Mouse (Mus musculus): ENCODE results near the gene Tgfbi. TPM values are rescaled to one million over a fixed set of nuclear protein-coding genes. Genes with fewer than 3 reads are reported as not detected.

Tgfbi gene
- polyA plus RNA-seq, 1 experiment from 2014 or later, result 66.2 TPM

DNA sequence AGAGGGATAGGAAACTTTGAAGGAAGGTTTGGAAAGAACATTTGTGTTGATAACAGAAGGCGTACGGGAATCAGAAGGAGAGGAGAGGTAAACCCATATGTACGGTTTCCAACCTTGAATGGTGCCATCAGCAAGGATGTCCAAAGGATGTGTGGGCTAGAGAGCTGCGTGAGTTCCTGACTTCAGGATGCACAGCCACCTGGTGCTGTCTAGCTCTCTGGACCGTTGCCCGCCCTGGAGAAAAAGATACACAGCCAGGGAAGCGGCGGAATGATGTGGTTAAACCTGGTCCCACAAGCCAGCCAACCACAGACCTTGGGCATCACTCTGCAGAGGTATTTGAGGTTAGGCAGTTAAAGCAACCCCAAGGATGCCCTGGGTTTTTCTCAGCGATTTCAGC is 3.8 kb upstream of the Tgfbi start:
- H3K4me3 ChIP-seq, result no peak overlapping the region
- no peaks in the 10 kb centered on the region for H3K36me3 ChIP-seq
- DNase-seq (ENCODE audit: low spot score), result no peak
- no peaks in the 10 kb centered on the region for H3K9me3 ChIP-seq
- H3K4me1 ChIP-seq, result peaks cover 63% of the 10 kb centered on the region
- H3K27ac ChIP-seq, result no peak overlapping the region
- H3K27me3 ChIP-seq (ENCODE audit: insufficient read depth, poor library complexity, severe bottlenecking), result peaks cover 31% of the 10 kb centered on the region
- WGBS, result 90% methylated on average over 9 of the region's 9 CpGs

- DNase-seq (ENCODE audit: low spot score), result no peak
- peak overlapping the region; percentile 1; the same call in 1 of the 2 replicates for H3K27ac ChIP-seq
- peaks cover 58% of the 10 kb centered on the region for H3K4me1 ChIP-seq
- no peak overlapping the region for H3K4me3 ChIP-seq
- no peaks in the 10 kb centered on the region for H3K9me3 ChIP-seq
- peaks cover 37% of the 10 kb centered on the region for H3K27me3 ChIP-seq (ENCODE audit: insufficient read depth, poor library complexity, severe bottlenecking)
- H3K36me3 ChIP-seq, result no peaks in the 10 kb centered on the region
- 69% methylated on average over 11 of the region's 11 CpGs for WGBS
These were observed 2.6 kb upstream of the Tgfbi start for GRCm38 (mm10) chr13:56606724-56607123.

DNA sequence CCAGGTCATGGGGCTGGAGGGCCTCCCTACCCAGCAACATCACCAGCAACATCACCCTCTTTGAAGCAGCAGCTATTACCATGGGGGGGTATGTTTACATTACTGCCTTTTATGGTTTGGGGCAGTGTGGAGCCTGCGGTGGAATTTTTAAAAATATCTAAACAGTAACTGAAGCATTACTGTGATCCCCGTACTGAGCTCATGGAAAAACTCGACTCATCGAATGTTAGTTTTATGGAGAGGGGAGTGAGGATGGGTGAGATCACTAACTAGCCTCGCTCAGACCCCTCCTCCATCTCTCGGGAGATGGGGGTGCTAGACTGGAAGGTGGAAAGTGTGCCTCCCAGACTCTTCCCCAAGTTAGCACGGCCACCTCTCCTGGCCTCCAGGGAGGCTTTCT is 2.1 kb upstream of the Tgfbi start:
- H3K27ac ChIP-seq, result peak overlapping the region; percentile 43; the same call in 1 of the 2 replicates
- H3K4me1 ChIP-seq, result peaks cover 60% of the 10 kb centered on the region
- WGBS, result 34% methylated on average over 7 of the region's 7 CpGs
- no peaks in the 10 kb centered on the region for H3K9me3 ChIP-seq
- no peaks in the 10 kb centered on the region for H3K36me3 ChIP-seq
- no peak overlapping the region for H3K4me3 ChIP-seq
- peaks cover 37% of the 10 kb centered on the region for H3K27me3 ChIP-seq (ENCODE audit: insufficient read depth, poor library complexity, severe bottlenecking)
- DNase-seq (ENCODE audit: low spot score), result no peak

DNA sequence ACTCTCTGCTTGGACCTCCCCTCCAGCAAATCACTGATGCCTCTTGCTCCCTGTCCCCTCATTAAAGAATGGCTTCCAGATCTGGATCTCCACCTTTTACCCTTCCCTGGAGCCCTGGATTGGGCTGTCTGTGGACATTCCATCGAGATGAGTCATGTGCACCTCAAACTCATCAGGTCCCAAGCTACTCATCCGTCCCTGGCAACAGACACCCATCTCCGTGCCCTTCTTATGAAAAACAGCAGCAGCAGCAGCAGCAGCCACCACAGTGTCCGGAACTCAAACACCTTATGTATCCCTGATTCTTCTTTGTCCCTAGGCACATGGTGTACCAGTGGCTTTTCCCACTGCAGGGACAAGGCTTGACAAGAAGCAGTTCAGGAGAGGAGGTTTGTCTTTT is 1.5 kb upstream of the Tgfbi start:
- no peaks in the 10 kb centered on the region for H3K9me3 ChIP-seq
- H3K4me3 ChIP-seq, result no peak overlapping the region
- H3K27me3 ChIP-seq (ENCODE audit: insufficient read depth, poor library complexity, severe bottlenecking), result peaks cover 37% of the 10 kb centered on the region
- peak overlapping the region; percentile 43; the same call in 1 of the 2 replicates for H3K27ac ChIP-seq
- no peak for DNase-seq (ENCODE audit: low spot score)
- H3K4me1 ChIP-seq, result peaks cover 62% of the 10 kb centered on the region
- WGBS, result 61% methylated on average over 4 of the region's 4 CpGs
- no peaks in the 10 kb centered on the region for H3K36me3 ChIP-seq

DNA sequence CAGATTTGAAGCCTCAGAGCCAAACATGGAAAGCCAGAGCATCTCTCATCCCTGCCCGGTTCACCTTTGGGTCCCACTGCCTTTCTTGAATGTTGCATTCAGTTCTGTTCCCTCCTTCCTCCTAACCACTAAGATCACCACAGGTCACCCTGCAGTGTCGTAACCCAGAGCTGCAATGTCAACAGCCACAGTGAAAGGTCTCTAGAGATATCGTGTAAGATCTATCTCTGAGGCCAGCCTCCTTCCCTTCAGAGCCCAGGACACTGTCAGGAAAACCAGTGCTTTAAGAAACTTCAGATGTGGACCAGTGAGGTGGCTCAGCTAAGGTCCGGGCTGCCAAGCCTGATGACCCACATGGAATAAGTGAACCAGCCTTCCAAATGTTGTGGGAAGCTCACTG is 1.8 kb downstream of the Tgfbi start:
- peak overlapping the region; percentile 75; the same call in 1 of the 2 replicates for H3K4me3 ChIP-seq
- H3K9me3 ChIP-seq, result no peaks in the 10 kb centered on the region
- peaks cover 79% of the 10 kb centered on the region for H3K4me1 ChIP-seq
- peaks cover 3% of the 10 kb centered on the region; the same call in 1 of the 2 replicates for H3K36me3 ChIP-seq
- 47% methylated on average over 4 of the region's 4 CpGs for WGBS
- H3K27ac ChIP-seq, result no peak overlapping the region
- DNase-seq (ENCODE audit: low spot score), result no peak
- peaks cover 34% of the 10 kb centered on the region for H3K27me3 ChIP-seq (ENCODE audit: insufficient read depth, poor library complexity, severe bottlenecking)

- H3K4me3 ChIP-seq, result no peak overlapping the region
These were observed 2.4 kb downstream of the Tgfbi start for GRCm38 (mm10) chr13:56611741-56612140.

DNA sequence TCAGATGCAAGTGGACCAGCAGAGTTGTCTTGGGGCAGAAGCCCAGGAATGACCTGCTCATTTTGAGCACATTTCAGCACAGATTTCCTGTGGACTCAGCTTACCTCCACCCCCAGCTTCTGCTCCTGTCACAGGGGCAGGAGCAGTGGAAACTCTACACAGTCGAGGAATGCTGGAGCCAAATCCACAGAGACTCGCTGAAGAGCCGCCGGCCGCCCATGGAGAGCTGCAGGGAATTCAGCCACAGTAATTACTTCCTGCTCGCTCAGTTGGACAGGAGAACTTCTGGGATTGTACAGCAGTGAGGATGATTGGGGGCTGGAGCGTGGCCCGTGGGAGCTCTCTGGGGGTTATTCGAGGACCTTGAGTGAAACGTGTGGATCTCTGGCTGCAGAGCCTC is 3.0 kb downstream of the Tgfbi start:
- DNase-seq (ENCODE audit: low spot score), result no peak
- WGBS, result 29% methylated on average over 10 of the region's 10 CpGs
- Histone ChIP-seq H3K27ac (peak overlapping the region; percentile 56; the same call in 1 of the 2 replicates), H3K4me1 (peaks cover 72% of the 10 kb centered on the region), H3K27me3 (ENCODE audit: insufficient read depth, poor library complexity, severe bottlenecking) (peaks cover 34% of the 10 kb centered on the region), H3K9me3 (no peaks in the 10 kb centered on the region), H3K4me3 (no peak overlapping the region), H3K36me3 (peaks cover 6% of the 10 kb centered on the region; the same call in 1 of the 2 replicates)

More at GRCm38 (mm10) chr13:56611741-56612140, 2.4 kb downstream of the Tgfbi start:
- DNase-seq (ENCODE audit: low spot score), result no peak
- peaks cover 3% of the 10 kb centered on the region; the same call in 1 of the 2 replicates for H3K36me3 ChIP-seq
- H3K27ac ChIP-seq, result peak overlapping the region; percentile 56
- H3K9me3 ChIP-seq, result no peaks in the 10 kb centered on the region
- peaks cover 77% of the 10 kb centered on the region for H3K4me1 ChIP-seq
- 59% methylated on average over 3 of the region's 3 CpGs for WGBS
- H3K27me3 ChIP-seq (ENCODE audit: insufficient read depth, poor library complexity, severe bottlenecking), result peaks cover 35% of the 10 kb centered on the region

DNA sequence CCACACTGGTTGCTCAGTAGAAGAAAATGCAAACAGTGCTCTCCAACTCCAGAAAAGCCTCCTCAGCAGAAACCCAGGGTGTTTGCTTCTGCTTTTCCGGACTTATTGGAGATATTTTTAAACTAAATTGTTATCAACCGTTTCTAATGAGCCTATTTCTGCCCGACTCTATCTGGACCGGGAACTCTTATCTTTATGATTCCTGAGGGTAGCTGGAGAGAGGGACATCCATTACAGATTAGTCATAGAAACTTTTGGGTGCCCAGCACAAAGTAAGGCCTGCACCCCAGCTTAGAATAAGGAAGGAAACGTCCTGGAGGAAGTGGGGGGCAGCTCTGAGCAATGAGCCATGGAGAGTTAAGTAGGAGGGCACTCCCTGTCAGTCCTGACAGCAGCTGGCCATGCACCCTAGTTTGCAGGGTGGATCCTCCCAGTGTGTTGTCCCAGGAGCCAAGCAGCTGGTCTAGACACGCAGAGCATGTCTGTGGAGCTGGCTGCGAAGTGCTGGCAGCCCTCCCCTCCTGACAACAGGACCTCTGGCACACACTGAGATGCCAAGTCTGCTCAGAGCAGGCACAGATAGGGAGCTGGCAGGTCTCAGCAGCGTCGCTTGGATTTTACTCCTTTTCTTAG is 4.2 kb downstream of the Tgfbi start:
- 43% methylated on average over 9 of the region's 9 CpGs for whole genome bisulfite sequencing

GRCm38 (mm10) chr13:56614768-56615167 is 5.4 kb downstream of the Tgfbi start:
- no peak for DNase-seq (ENCODE audit: low spot score)
- no peaks in the 10 kb centered on the region for H3K9me3 ChIP-seq
- no peak overlapping the region for H3K27ac ChIP-seq
- 65% methylated on average over 3 of the region's 3 CpGs for WGBS
- peaks cover 16% of the 10 kb centered on the region; the same call in 1 of the 2 replicates for H3K27me3 ChIP-seq (ENCODE audit: insufficient read depth, poor library complexity, severe bottlenecking)
- no peak overlapping the region for H3K4me3 ChIP-seq
- H3K36me3 ChIP-seq, result peaks cover 6% of the 10 kb centered on the region; the same call in 1 of the 2 replicates
- peaks cover 48% of the 10 kb centered on the region for H3K4me1 ChIP-seq

More for the DNA sequence above, 4.2 kb downstream of the Tgfbi start:
- peak overlapping the region; percentile 56 for H3K27ac ChIP-seq
- H3K27me3 ChIP-seq (ENCODE audit: insufficient read depth, poor library complexity, severe bottlenecking), result peaks cover 23% of the 10 kb centered on the region
- peaks cover 61% of the 10 kb centered on the region for H3K4me1 ChIP-seq
- no peaks in the 10 kb centered on the region for H3K9me3 ChIP-seq
- no peak for DNase-seq (ENCODE audit: low spot score)
- H3K4me3 ChIP-seq, result no peak overlapping the region
- peaks cover 6% of the 10 kb centered on the region; the same call in 1 of the 2 replicates for H3K36me3 ChIP-seq

DNA sequence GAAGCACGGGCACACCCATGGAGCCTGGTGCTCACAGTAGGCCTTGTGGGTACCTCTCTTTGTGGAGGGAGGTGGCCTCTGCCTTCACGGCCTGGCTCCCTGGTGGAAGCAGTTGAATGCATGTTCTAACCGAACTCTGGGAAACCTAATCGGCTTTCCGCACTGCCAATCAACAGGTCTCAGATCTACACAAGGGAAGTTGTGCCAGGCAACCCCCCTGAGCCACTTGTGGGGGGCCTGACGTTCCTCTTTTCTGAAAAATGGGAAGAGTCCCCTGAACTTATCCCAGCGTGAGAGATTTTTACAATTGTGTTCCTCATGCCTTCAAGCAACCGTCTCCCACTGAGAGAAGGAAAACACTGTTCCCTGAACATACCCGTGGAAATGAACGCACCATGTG is 5.9 kb downstream of the Tgfbi start:
- Histone ChIP-seq H3K4me3 (no peak overlapping the region), H3K27ac (no peak overlapping the region), H3K27me3 (ENCODE audit: insufficient read depth, poor library complexity, severe bottlenecking) (peaks cover 12% of the 10 kb centered on the region; the same call in 1 of the 2 replicates), H3K36me3 (peaks cover 6% of the 10 kb centered on the region; the same call in 1 of the 2 replicates), H3K4me1 (peaks cover 44% of the 10 kb centered on the region), H3K9me3 (no peaks in the 10 kb centered on the region)
- DNase-seq (ENCODE audit: low spot score), result no peak
- 81% methylated on average over 10 of the region's 10 CpGs for WGBS

GRCm38 (mm10) chr13:56615864-56616263 is 6.5 kb downstream of the Tgfbi start:
- no peak overlapping the region for H3K4me3 ChIP-seq
- peaks cover 6% of the 10 kb centered on the region; the same call in 1 of the 2 replicates for H3K27me3 ChIP-seq (ENCODE audit: insufficient read depth, poor library complexity, severe bottlenecking)
- no peak for DNase-seq (ENCODE audit: low spot score)
- peaks cover 6% of the 10 kb centered on the region; the same call in 1 of the 2 replicates for H3K36me3 ChIP-seq
- no peaks in the 10 kb centered on the region for H3K9me3 ChIP-seq
- H3K27ac ChIP-seq, result peak overlapping the region; percentile 69
- 78% methylated on average over 9 of the region's 9 CpGs for WGBS
- peaks cover 42% of the 10 kb centered on the region for H3K4me1 ChIP-seq

GRCm38 (mm10) chr13:56616386-56616785 is 7.1 kb downstream of the Tgfbi start:
- Histone ChIP-seq H3K36me3 (peaks cover 6% of the 10 kb centered on the region; the same call in 1 of the 2 replicates), H3K27me3 (ENCODE audit: insufficient read depth, poor library complexity, severe bottlenecking) (peaks cover 3% of the 10 kb centered on the region; the same call in 1 of the 2 replicates), H3K27ac (peak overlapping the region; percentile 69), H3K4me3 (no peak overlapping the region), H3K9me3 (no peaks in the 10 kb centered on the region), H3K4me1 (peaks cover 38% of the 10 kb centered on the region)
- DNase-seq (ENCODE audit: low spot score), result no peak
- WGBS, result 57% methylated on average over 7 of the region's 7 CpGs

DNA sequence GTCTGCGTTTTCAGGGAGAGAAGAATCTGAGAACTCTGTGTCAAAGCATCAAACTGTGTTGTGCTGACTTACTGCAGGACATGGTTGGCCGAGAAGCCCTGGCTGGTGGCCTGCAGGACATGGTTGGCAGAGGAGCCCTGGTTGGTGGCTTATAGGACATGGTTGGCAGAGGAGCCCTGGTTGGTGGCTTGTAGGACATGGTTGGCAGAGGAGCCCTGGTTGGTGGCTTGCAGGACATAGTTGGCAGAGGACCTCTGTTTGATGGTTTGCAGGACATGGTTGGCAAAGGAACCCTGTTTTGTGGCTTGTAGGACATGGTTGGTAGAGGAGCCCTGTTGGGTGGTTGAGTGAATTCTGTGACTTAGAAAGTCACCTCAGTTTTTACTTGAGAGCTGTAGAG is 7.9 kb downstream of the Tgfbi start:
- H3K9me3 ChIP-seq, result no peaks in the 10 kb centered on the region
- H3K36me3 ChIP-seq, result peaks cover 6% of the 10 kb centered on the region; the same call in 1 of the 2 replicates
- DNase-seq (ENCODE audit: low spot score), result no peak
- 0 out of 2 replicates have a peak overlapping the region, but pooled peaks have one; percentile 36 for H3K27ac ChIP-seq
- H3K27me3 ChIP-seq (ENCODE audit: insufficient read depth, poor library complexity, severe bottlenecking), result 0 out of 2 replicates have a peak, but pooled peaks cover 3% of the 10 kb centered on the region
- peaks cover 38% of the 10 kb centered on the region for H3K4me1 ChIP-seq
- no peak overlapping the region for H3K4me3 ChIP-seq
- WGBS, result 89% methylated on average over 2 of the region's 2 CpGs
